Mouse (Mus musculus) cerebellum, adult 2 months (tissue): ENCODE results near the gene Rac2. TPM values are rescaled to one million over a fixed set of nuclear protein-coding genes. Genes with fewer than 3 reads are reported as not detected.

ENCODE experiments used
- DNase-seq, 2 experiments: peaks; one replicate each; pipeline ENCODE4 v3.0.0; 2021
- H3K27ac ChIP-seq: fragments of 200-500 bp; 2 replicates; pipeline ENCODE4 v1.5.1; 2012; ENCODE audit warnings: low read length, control low read depth, inconsistent platforms; ENCODE audit not compliant: insufficient read depth
- H3K27me3 ChIP-seq: fragments of 200-500 bp; 2 replicates; pipeline ENCODE4 v1.6.1; 2012; ENCODE audit warnings: inconsistent platforms, mild to moderate bottlenecking, low read length, moderate library complexity; ENCODE audit not compliant: control insufficient read depth, insufficient read depth
- H3K4me1 ChIP-seq: fragments of 200-500 bp; 2 replicates; pipeline ENCODE4 v1.6.1; 2011; ENCODE audit warnings: low read length; ENCODE audit not compliant: control insufficient read depth, insufficient read depth
- H3K4me3 ChIP-seq: fragments of 200-500 bp; replicated peaks from 2 replicates; pipeline ENCODE3; 2011; ENCODE audit warnings: mild to moderate bottlenecking, low read depth, low read length, control low read depth; ENCODE audit not compliant: insufficient read depth
- CTCF ChIP-seq: fragments of 200-500 bp; IDR thresholded peaks from 2 replicates; pipeline ENCODE4 v1.5.1; 2011; ENCODE audit warnings: low read depth, mild to moderate bottlenecking, control low read depth, low read length, moderate library complexity, borderline replicate concordance; ENCODE audit not compliant: insufficient read depth
- POLR2A ChIP-seq: fragments of 200-500 bp; IDR thresholded peaks from 2 replicates; pipeline ENCODE4 v1.6.1; 2011; ENCODE audit warnings: low read length, control low read depth, borderline replicate concordance; ENCODE audit not compliant: insufficient read depth
- WGBS: fragments of 180-500 bp; shearing (Covaris S2); methylation state at CpG from one replicate; pipeline ENCODE4 v1.1.7; 2018; 5-methylcytosine and 5-hydroxymethylcytosine counted together
- polyA plus RNA-seq: library from polyadenylated mRNA; depleted of rRNA; stranded (reverse); fragments of >200 nt; gene quantifications from 2 replicates; pipeline ENCODE4 v1.2.3, GENCODE M21; 2012

Rac2 gene
- polyA plus RNA-seq, 1 experiment = 1.8 TPM

DNA sequence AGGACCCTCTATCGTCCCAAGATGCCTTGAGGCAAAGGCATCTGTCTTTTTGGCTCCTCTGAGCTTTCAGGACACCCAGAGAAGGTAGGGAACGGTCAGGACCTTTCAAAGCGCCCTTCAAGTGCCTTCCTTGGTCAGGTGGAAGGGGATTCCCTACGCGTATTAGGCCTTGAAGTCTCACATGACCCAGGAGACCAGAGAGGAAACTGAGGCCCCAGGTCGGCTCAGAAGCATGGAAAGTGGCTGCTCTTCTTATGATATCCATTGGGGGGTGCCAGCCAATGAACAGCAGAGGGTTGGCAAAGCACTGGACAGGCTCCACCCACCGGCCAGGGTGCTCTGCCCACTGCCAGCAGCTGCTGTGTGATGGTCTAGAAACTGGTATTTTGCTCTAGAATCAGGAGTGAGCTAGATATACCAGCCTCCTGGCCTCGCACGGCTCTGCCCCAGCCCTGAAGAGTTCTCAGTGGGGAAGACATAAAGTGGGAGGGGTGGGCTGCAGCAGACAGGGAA is 4.9 kb downstream of the Rac2 start:
- no peak for DNase-seq
- Histone ChIP-seq H3K4me3 (no peak overlapping the region), H3K27ac (no peak overlapping the region), H3K4me1 (no peaks in the 10 kb centered on the region), H3K27me3 (no peaks in the 10 kb centered on the region)
- WGBS = 66% methylated on average over 9 of the region's 9 CpGs
- TF ChIP-seq CTCF (no peak), POLR2A (no peak)

DNA sequence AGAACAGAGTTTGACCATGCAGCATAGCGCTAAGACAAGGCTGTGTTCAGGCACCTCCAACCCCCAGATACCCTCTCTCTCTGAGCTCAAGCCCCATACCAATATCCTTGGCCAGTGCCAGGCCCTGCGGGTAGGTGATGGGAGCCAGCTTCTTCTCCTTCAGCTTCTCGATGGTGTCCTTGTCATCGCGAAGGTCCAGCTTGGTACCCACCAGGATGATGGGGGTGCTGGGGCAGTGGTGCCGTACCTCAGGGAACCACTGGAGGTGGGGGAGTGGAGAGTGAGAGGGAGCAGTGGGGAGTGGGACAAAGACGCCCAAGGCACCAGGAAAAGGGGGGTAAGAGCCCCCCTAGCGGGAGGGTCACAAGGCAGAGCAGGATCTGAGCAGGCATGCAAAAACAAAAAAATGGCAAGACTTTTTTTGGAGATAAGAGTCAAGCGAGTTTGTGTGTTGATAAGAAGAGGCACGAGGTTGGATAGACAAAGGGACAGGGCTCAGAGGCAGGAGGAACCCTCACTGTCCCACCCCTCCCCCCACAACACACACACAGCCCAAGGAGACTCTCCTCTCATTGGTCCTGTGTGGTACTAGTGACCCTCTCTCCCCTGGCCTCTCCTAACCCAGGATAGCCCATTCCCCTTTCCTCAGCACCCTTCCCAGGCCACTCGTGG is 7.7 kb downstream of the Rac2 start:
- WGBS = 78% methylated on average over 11 of the region's 11 CpGs
- H3K27me3 ChIP-seq = no peaks in the 10 kb centered on the region
- TF ChIP-seq CTCF (no peak), POLR2A (no peak)
- H3K4me1 ChIP-seq = no peaks in the 10 kb centered on the region
- H3K4me3 ChIP-seq = no peak overlapping the region
- H3K27ac ChIP-seq = no peak overlapping the region
- no peak for DNase-seq

DNA sequence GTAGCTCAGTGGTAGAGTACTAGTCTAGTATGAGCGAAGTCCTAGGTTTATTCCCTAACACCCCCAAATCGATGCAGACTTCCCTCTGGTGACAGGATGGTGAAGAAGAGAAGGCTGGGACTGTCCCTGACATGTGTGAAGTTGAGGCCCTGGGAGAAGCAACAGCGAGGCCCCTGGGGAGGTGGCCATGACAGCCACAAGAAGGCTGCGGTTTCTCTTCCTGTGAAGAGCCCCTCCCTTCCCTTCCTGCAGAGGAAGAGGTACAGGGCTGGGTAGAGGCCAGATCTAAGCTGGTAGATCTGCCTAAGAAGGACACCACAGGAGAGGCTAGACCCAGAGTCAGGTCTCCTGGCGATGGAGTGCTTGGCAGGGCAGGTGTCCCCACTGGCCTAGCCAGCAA is 8.6 kb downstream of the Rac2 start:
- Histone ChIP-seq H3K4me1 (no peaks in the 10 kb centered on the region), H3K4me3 (no peak overlapping the region), H3K27ac (no peak overlapping the region), H3K27me3 (no peaks in the 10 kb centered on the region)
- TF ChIP-seq CTCF (no peak), POLR2A (no peak)
- no peak for DNase-seq
- WGBS = 73% methylated on average over 5 of the region's 5 CpGs

GRCm38 (mm10) chr15:78563344-78563743 is 9.2 kb downstream of the Rac2 start:
- H3K27me3 ChIP-seq = no peaks in the 10 kb centered on the region
- H3K27ac ChIP-seq = no peak overlapping the region
- TF ChIP-seq POLR2A = no peak
- TF ChIP-seq CTCF = no peak
- no peak overlapping the region for H3K4me3 ChIP-seq
- no peaks in the 10 kb centered on the region for H3K4me1 ChIP-seq
- WGBS = 98% methylated on average over 3 of the region's 3 CpGs
- DNase-seq = no peak

DNA sequence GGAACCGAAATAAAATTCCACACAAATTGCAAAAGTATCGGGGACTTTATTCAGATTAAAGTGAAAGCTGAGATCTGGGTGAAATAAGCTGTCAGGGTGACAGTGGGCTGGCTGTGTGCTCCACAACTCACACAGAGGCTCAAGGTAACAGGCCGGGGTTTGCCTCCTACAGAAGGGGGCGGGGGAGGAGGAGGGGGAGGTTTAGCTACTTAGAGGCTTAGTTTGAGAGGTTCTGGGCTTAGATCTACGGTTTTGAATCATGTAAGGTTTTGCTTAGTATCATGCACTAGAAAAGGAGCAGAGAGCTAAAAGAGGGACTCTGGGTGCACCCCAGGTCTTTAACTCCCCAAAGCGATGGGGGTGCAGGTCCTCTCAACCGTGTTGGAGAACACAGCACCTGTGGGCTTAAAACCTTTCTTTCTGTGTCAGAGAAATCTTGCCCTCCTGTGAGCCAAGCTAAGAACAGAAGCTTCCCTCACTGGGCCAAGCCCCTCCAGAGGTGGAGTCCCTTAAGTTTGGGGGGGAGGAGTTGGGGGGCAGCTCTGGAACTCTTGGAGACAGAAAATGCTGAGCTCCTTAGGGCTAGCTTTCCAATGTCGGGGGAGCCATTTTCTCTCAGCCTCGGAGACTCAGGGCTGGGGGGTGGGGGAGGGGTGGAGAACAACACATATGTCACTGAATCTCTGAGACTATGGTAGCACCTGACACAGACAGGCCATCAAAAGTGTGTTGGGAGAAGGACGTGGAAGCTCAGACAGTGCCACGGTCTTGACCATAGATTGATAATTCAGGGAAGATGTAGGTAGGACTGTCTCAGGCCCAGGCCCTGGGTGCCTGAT is 13.2 kb downstream of the Rac2 start:
- H3K4me3 ChIP-seq = no peak overlapping the region
- no peaks in the 10 kb centered on the region for H3K27me3 ChIP-seq
- H3K4me1 ChIP-seq = no peaks in the 10 kb centered on the region
- DNase-seq = no peak
- TF ChIP-seq CTCF (no peak), POLR2A (no peak)
- WGBS = 73% methylated on average over 11 of the region's 11 CpGs
- no peak overlapping the region for H3K27ac ChIP-seq

GRCm38 (mm10) chr15:78557693-78558535 is 14.7 kb downstream of the Rac2 start:
- Histone ChIP-seq H3K4me1 (no peaks in the 10 kb centered on the region), H3K4me3 (no peak overlapping the region), H3K27ac (no peak overlapping the region), H3K27me3 (no peaks in the 10 kb centered on the region)
- no peak for DNase-seq
- WGBS = 81% methylated on average over 10 of the region's 10 CpGs
- TF ChIP-seq POLR2A = no peak

DNA sequence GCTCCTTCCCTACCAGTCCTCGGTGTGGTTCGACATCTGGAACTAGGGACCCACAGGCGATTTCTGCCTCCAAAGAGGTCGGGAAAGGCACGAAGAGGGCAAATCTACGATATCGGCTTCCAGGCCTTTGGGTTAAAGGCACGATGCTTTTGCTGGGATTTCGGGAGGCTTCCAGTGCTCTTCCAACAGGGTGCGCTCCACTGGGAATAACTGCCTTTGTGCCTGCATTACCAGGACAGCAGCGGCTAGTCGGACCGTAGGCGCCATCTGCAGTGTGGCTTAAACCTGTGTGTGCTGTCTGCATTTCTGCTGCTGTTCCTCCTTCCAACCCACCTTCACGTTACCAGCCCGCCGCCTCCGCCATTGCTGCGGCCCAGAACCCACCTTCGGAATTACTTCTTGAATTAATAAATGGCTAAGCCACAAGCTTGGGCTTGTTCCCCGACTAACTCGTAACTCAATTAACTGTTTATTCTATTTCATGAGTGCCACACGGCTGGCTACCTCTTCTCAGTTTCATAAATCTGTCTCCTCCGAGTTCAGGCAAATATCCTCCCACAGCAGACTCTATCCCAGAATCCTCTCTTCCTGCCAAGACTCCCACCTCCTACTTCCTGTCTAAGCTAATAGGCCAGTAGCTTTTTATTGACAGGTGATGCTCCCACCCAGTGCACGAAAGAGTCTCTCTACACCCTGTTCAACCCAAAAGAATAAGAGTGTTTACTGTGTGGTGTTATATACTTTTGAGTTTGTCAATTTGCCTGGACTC is 17.9 kb downstream of the Rac2 start:
- DNase-seq = no peak
- H3K27me3 ChIP-seq = no peaks in the 10 kb centered on the region
- H3K4me3 ChIP-seq = no peak overlapping the region
- 74% methylated on average over 25 of the region's 25 CpGs for WGBS
- peak; percentile 23; the same call in 1 of the 2 replicates for TF ChIP-seq CTCF
- no peak for TF ChIP-seq POLR2A
- no peaks in the 10 kb centered on the region for H3K4me1 ChIP-seq
- no peak overlapping the region for H3K27ac ChIP-seq
